Mouse (Mus musculus): ENCODE results near the gene Sgms2.

DNA sequence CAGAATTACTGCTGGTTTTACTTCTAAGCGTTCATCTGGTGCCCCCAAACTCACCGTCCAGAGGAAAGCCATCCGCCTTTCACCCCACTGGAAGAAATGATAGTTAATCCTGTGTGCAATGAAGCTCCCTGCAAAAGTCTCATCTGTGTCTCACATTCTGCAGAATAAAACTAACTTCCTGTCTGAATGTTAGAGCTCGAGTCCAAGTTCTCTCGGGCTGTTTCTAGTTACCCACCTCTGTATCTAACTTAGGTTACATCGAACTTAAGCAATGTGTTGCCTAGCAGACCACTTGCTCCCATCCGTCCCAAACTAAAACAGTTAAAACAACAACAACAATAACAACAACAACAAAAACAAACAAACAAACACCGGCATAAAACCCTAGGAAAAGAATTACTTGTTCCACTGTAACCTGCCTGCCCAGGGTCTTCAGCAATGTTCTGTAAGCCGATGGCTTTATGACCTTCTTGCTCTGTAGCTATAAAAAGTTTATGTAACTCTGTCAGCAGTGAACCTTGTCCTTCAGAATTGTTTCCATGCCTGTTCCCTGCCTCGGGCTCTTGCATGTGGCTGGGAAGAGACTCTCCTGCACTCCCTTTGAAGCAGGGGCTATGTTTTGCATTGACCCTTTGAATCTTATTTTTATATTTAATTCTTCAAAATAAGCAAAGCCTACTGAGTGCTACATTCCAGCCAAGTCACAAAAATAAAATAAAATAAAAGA is 218.7 kb downstream of the Sgms2 start:
- TF ChIP-seq CTCF (IDR thresholded peaks at IDR 0.05; ENCODE audit: low read depth) (no peak), EP300 (IDR thresholded peaks at IDR 0.05; ENCODE audit: low read depth) (no peak)

Data from heart, postnatal 0 days (tissue).